Mouse (Mus musculus) kidney, postnatal 0 days (tissue): ENCODE results near the gene Ascl5. TPM values are rescaled to one million over a fixed set of nuclear protein-coding genes. Genes with fewer than 3 reads are reported as not detected.

Experiments
- ATAC-seq: fragments of 200-750 bp; cut with Nextera tagmentation; replicated peaks from 2 replicates; pipeline ENCODE4 v1.8.0; 2017; ENCODE audit warnings: low read depth, moderate number of reproducible peaks, moderate TSS enrichment, moderate library complexity; ENCODE audit not compliant: low FRiP score
- DNase-seq: peaks from one replicate; pipeline ENCODE4 v3.0.0-alpha.2; 2016; ENCODE audit warnings: low spot score
- H3K27ac ChIP-seq: fragments of 300-500 bp; sonication (generic); 2 replicates; pipeline ENCODE4 v1.5.1; 2014; ENCODE audit warnings: mild to moderate bottlenecking
- H3K27me3 ChIP-seq: fragments of 300-500 bp; sonication (generic); 2 replicates; pipeline ENCODE4 v1.6.1; 2014; ENCODE audit warnings: low read length, mixed read lengths; ENCODE audit not compliant: insufficient read depth
- H3K36me3 ChIP-seq: fragments of 300-500 bp; sonication (generic); 2 replicates; pipeline ENCODE4 v1.6.1; 2014; ENCODE audit warnings: low read length, mixed read lengths; ENCODE audit not compliant: insufficient read depth
- H3K4me1 ChIP-seq: fragments of 300-500 bp; sonication (generic); replicated peaks from 2 replicates; pipeline ENCODE4 v1.6.1; 2014; ENCODE audit warnings: antibody characterized with exemption, low read length, mixed read lengths; ENCODE audit not compliant: insufficient read depth
- H3K4me2 ChIP-seq: fragments of 300-500 bp; sonication (generic); 2 replicates; pipeline ENCODE4 v1.6.1; 2014; ENCODE audit warnings: mild to moderate bottlenecking, low read length, moderate library complexity, mixed read lengths
- H3K4me3 ChIP-seq: fragments of 300-500 bp; sonication (generic); replicated peaks from 2 replicates; pipeline ENCODE4 v1.5.1; 2014; ENCODE audit warnings: low read depth, low read length
- H3K9ac ChIP-seq: fragments of 300-500 bp; sonication (generic); 2 replicates; pipeline ENCODE4 v1.6.1; 2014; ENCODE audit warnings: low read depth, low read length
- H3K9me3 ChIP-seq: fragments of 300-500 bp; sonication (generic); replicated peaks from 2 replicates; pipeline ENCODE4 v1.6.1; 2016; ENCODE audit warnings: low read length, inconsistent platforms, mixed read lengths
- CTCF ChIP-seq: IDR thresholded peaks from 2 replicates; pipeline ENCODE4 v1.5.1; 2016; ENCODE audit warnings: antibody characterized with exemption, low read depth, mild to moderate bottlenecking, moderate library complexity
- WGBS: fragments of 180-500 bp; shearing (Covaris S2); extraction: QIAGEN DNeasy Blood & Tissue Kit; methylation state at CpG from one replicate; pipeline ENCODE4 v1.1.7; 2014; 5-methylcytosine and 5-hydroxymethylcytosine counted together
- polyA plus RNA-seq: library from polyadenylated mRNA; unstranded; fragments of >200 nt; fragmentation: Nextera tagmentation; extraction: Ambion mirVana; gene quantifications from 2 replicates; pipeline ENCODE4 v1.2.1, GENCODE M21; 2015

The Ascl5 gene
- polyA plus RNA-seq, 1 experiment from 2014 or later, result not detected

- H3K4me2 ChIP-seq, result no peak overlapping the region
- TF ChIP-seq CTCF, result no peak
- no peak overlapping the region for H3K27ac ChIP-seq
- H3K4me1 ChIP-seq, result no peaks in the 10 kb centered on the region
- no peaks in the 10 kb centered on the region for H3K27me3 ChIP-seq
- 59% methylated on average over 9 of the region's 9 CpGs for WGBS
- DNase-seq, result no peak
- no peak for ATAC-seq
- no peak overlapping the region for H3K4me3 ChIP-seq
- no peaks in the 10 kb centered on the region for H3K9me3 ChIP-seq
- H3K36me3 ChIP-seq, result no peaks in the 10 kb centered on the region
- no peak overlapping the region for H3K9ac ChIP-seq
These were observed 10.6 kb downstream of the Ascl5 start for GRCm38 (mm10) chr1:136061041-136061789.

DNA sequence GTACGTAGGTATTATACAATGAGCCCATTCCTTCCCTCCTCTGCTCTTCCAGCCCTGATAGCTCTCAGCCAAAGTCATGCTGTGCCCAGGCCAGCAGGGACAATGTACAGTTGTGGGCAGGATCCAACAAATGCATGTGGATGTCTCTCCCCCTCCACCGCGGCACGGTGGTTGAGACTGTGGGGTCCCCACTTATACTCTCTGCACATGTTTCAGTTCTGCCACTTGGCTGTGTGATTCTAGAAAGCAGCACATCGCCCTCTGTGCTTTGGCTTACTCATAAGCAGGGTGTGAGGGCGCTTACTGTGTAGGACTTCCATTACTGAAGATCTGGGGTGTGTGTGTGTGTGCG is 11.2 kb downstream of the Ascl5 start:
- Histone ChIP-seq H3K4me2 (no peak overlapping the region), H3K27me3 (no peaks in the 10 kb centered on the region), H3K36me3 (no peaks in the 10 kb centered on the region), H3K4me3 (no peak overlapping the region), H3K27ac (no peak overlapping the region), H3K9me3 (no peaks in the 10 kb centered on the region), H3K9ac (no peak overlapping the region), H3K4me1 (no peaks in the 10 kb centered on the region)
- WGBS, result 87% methylated on average over 7 of the region's 7 CpGs
- DNase-seq (no peak), ATAC-seq (no peak)
- no peak for TF ChIP-seq CTCF

- TF ChIP-seq CTCF, result no peak
- Histone ChIP-seq H3K4me1 (no peaks in the 10 kb centered on the region), H3K4me2 (no peak overlapping the region), H3K27me3 (no peaks in the 10 kb centered on the region), H3K27ac (no peak overlapping the region), H3K4me3 (no peak overlapping the region), H3K9me3 (no peaks in the 10 kb centered on the region), H3K36me3 (no peaks in the 10 kb centered on the region), H3K9ac (no peak overlapping the region)
- DNase-seq, result no peak
- no peak for ATAC-seq
- WGBS, result 62% methylated on average over 5 of the region's 5 CpGs
These were observed 13.4 kb downstream of the Ascl5 start for GRCm38 (mm10) chr1:136063991-136064390.

- no peaks in the 10 kb centered on the region for H3K9me3 ChIP-seq
- H3K27ac ChIP-seq, result no peak overlapping the region
- H3K4me1 ChIP-seq, result no peaks in the 10 kb centered on the region
- H3K4me2 ChIP-seq, result no peak overlapping the region
- no peak for TF ChIP-seq CTCF
- ATAC-seq (no peak), DNase-seq (no peak)
- H3K9ac ChIP-seq, result no peak overlapping the region
- no peaks in the 10 kb centered on the region for H3K36me3 ChIP-seq
- 76% methylated on average over 1 of the region's 1 CpGs for WGBS
- H3K4me3 ChIP-seq, result no peak overlapping the region
- no peaks in the 10 kb centered on the region for H3K27me3 ChIP-seq
These were observed 16.0 kb downstream of the Ascl5 start for GRCm38 (mm10) chr1:136066621-136067020.

GRCm38 (mm10) chr1:136067579-136067978 is 17.0 kb downstream of the Ascl5 start:
- H3K9ac ChIP-seq, result no peak overlapping the region
- H3K4me1 ChIP-seq, result no peaks in the 10 kb centered on the region
- H3K27ac ChIP-seq, result no peak overlapping the region
- no peak overlapping the region for H3K4me3 ChIP-seq
- ATAC-seq, result no peak
- no peak for DNase-seq
- H3K9me3 ChIP-seq, result no peaks in the 10 kb centered on the region
- TF ChIP-seq CTCF, result no peak
- WGBS, result 57% methylated on average over 3 of the region's 3 CpGs
- H3K27me3 ChIP-seq, result no peaks in the 10 kb centered on the region
- no peak overlapping the region for H3K4me2 ChIP-seq
- H3K36me3 ChIP-seq, result no peaks in the 10 kb centered on the region

GRCm38 (mm10) chr1:136076086-136076485 is 25.5 kb downstream of the Ascl5 start:
- Histone ChIP-seq H3K4me3 (no peak overlapping the region), H3K9me3 (no peaks in the 10 kb centered on the region), H3K36me3 (no peaks in the 10 kb centered on the region), H3K27me3 (no peaks in the 10 kb centered on the region), H3K9ac (no peak overlapping the region), H3K4me1 (no peaks in the 10 kb centered on the region), H3K4me2 (no peak overlapping the region), H3K27ac (no peak overlapping the region)
- DNase-seq (peak; percentile 55), ATAC-seq (peak; percentile 57; the same call in 1 of the 2 replicates)
- WGBS, result 5% methylated on average over 3 of the region's 3 CpGs
- TF ChIP-seq CTCF, result peak; percentile 79

DNA sequence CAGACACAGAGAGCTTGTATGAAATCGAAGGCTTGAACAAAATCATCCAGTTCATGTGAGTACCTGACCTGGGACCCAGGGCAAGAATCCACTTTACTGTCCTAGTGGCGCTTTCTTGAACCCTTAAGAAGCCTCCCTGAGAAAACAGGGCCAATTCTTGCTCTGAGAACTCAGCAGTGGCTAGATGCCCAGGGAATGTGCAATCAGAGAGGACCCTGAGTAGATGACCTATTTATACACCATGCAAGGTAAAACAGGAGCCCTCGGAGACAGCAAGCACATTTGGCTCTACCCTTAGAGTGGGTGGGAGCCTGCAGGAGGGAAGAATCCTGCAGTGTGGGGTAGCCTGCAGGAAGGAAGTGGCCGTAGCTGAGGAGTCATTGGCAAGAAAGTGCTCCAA is 27.1 kb downstream of the Ascl5 start:
- TF ChIP-seq CTCF, result no peak
- no peak for ATAC-seq
- Histone ChIP-seq H3K4me3 (no peak overlapping the region), H3K27me3 (no peaks in the 10 kb centered on the region), H3K4me1 (no peaks in the 10 kb centered on the region), H3K4me2 (no peak overlapping the region), H3K27ac (no peak overlapping the region), H3K9me3 (no peaks in the 10 kb centered on the region; the same call in 1 of the 2 replicates), H3K36me3 (no peaks in the 10 kb centered on the region), H3K9ac (no peak overlapping the region)
- DNase-seq, result no peak
- 64% methylated on average over 4 of the region's 4 CpGs for WGBS
